Mouse (Mus musculus) gastrocnemius, adult 18-20 months (tissue): ENCODE results near the gene Mdh2. TPM values are rescaled to one million over a fixed set of nuclear protein-coding genes. Genes with fewer than 3 reads are reported as not detected.

Experiments
- DNase-seq: peaks from one replicate; pipeline ENCODE4 v3.0.0; 2021; ENCODE audit warnings: low spot score
- long read RNA-seq, 2 experiments: library from polyadenylated mRNA; stranded (forward); transcript quantifications; one replicate each; pipeline ENCODE4 v2.0.0; 2021
- total RNA-seq, 2 experiments: library from RNA; stranded (reverse); gene quantifications; 2 replicates each; pipeline ENCODE4 v1.2.3; 2021

Mdh2 gene
- total RNA-seq: 1,000 to 10,000 TPM in 1 of 2 experiments, 100 to 1,000 TPM in 1; 959 to 1,045 TPM
- long read RNA-seq, experiment 1, transcript Mdh2-201 (9 exons, 1,456 nt): major isoform, 1,100 of 1,145 reads
- long read RNA-seq, experiment 1, partial matches to known transcripts: 38 of 1,145 reads
- long read RNA-seq, experiment 1, other reads (novel, unspliced or antisense): 7 of 1,145 reads
- long read RNA-seq, experiment 2, transcript Mdh2-201 (9 exons, 1,456 nt): major isoform, 698 of 738 reads
- long read RNA-seq, experiment 2, partial matches to known transcripts: 35 of 738 reads
- long read RNA-seq, experiment 2, other reads (novel, unspliced or antisense): 5 of 738 reads

- peak; percentile 100 for DNase-seq
These were observed at the start of gene Mdh2 for GRCm38 (mm10) chr5:135778471-135779445. Gene Mdh2 (plus strand): TSS chr5:135778480.

- DNase-seq: no peak
These were observed 48.9 kb upstream of the Mdh2 start for GRCm38 (mm10) chr5:135729351-135729750.

GRCm38 (mm10) chr5:135730278-135730677 is 48.0 kb upstream of the Mdh2 start:
- no peak for DNase-seq

- DNase-seq: no peak
These were observed 47.4 kb upstream of the Mdh2 start for GRCm38 (mm10) chr5:135730916-135731315.

GRCm38 (mm10) chr5:135731322-135731721 is 47.0 kb upstream of the Mdh2 start:
- DNase-seq: no peak

GRCm38 (mm10) chr5:135733071-135733470 is 45.2 kb upstream of the Mdh2 start:
- DNase-seq: no peak

GRCm38 (mm10) chr5:135734057-135734680 is 44.1 kb upstream of the Mdh2 start:
- no peak for DNase-seq

- DNase-seq: no peak
These were observed 42.5 kb upstream of the Mdh2 start for GRCm38 (mm10) chr5:135735741-135736140.

GRCm38 (mm10) chr5:135736544-135736943 is 41.7 kb upstream of the Mdh2 start:
- no peak for DNase-seq

GRCm38 (mm10) chr5:135737154-135737553 is 41.1 kb upstream of the Mdh2 start:
- no peak for DNase-seq

- no peak for DNase-seq
These were observed 40.0 kb upstream of the Mdh2 start for GRCm38 (mm10) chr5:135738266-135738665.

GRCm38 (mm10) chr5:135742156-135742555 is 36.1 kb upstream of the Mdh2 start:
- no peak for DNase-seq

GRCm38 (mm10) chr5:135742941-135743740 is 35.1 kb upstream of the Mdh2 start:
- DNase-seq: no peak

GRCm38 (mm10) chr5:135743741-135744609 is 34.3 kb upstream of the Mdh2 start, which contains the start of gene Tmem120a:
Gene Tmem120a (minus strand): TSS chr5:135744448.
- peak; percentile 97 for DNase-seq

- no peak for DNase-seq
These were observed 33.5 kb upstream of the Mdh2 start for GRCm38 (mm10) chr5:135744742-135745141.

GRCm38 (mm10) chr5:135751041-135751440 is 27.2 kb upstream of the Mdh2 start:
- no peak for DNase-seq

GRCm38 (mm10) chr5:135751595-135751994 is 26.7 kb upstream of the Mdh2 start:
- DNase-seq: peak; percentile 51

- no peak for DNase-seq
These were observed 16.4 kb upstream of the Mdh2 start for GRCm38 (mm10) chr5:135761881-135762280.

GRCm38 (mm10) chr5:135763526-135763925 is 14.8 kb upstream of the Mdh2 start:
- peak; percentile 69 for DNase-seq

- no peak for DNase-seq
These were observed 13.3 kb upstream of the Mdh2 start for GRCm38 (mm10) chr5:135764971-135765370.
